Mouse (Mus musculus) E14TG2a.4 (cell line): ENCODE data around the gene Msmp.
A peak's percentile ranks its signal among the peaks of the same experiment; 100 is the strongest.

Source experiments
- H3K27me3 ChIP-seq: 2 replicates; pipeline ENCODE4 v1.6.1; 2014; ENCODE audit warnings: low read length, control low read depth; ENCODE audit not compliant: insufficient read depth
- H3K36me3 ChIP-seq: 2 replicates; pipeline ENCODE4 v1.6.1; 2014; ENCODE audit warnings: low read length, control low read depth; ENCODE audit not compliant: insufficient read depth
- H3K4me1 ChIP-seq: replicated peaks from 2 replicates; pipeline ENCODE4 v1.6.1; 2014; ENCODE audit warnings: low read depth, low read length, control low read depth
- H3K4me3 ChIP-seq: replicated peaks from 2 replicates; pipeline ENCODE4 v1.5.1; 2014; ENCODE audit warnings: mild to moderate bottlenecking, low read length
- H3K9me3 ChIP-seq: 2 replicates; pipeline ENCODE4 v1.6.1; 2014; ENCODE audit warnings: low read length, control low read depth
- CTCF ChIP-seq: conservative IDR thresholded peaks from 2 replicates; pipeline ENCODE4 v1.5.1; 2014; ENCODE audit warnings: low read length
- NANOG ChIP-seq: IDR thresholded peaks from 2 replicates; pipeline ENCODE4 v1.6.1; 2014; ENCODE audit warnings: borderline replicate concordance, low read length, mixed read lengths
- POU5F1 ChIP-seq: IDR thresholded peaks from 2 replicates; pipeline ENCODE4 v1.6.1; 2014; ENCODE audit warnings: low read length, borderline replicate concordance

Gene Msmp

DNA sequence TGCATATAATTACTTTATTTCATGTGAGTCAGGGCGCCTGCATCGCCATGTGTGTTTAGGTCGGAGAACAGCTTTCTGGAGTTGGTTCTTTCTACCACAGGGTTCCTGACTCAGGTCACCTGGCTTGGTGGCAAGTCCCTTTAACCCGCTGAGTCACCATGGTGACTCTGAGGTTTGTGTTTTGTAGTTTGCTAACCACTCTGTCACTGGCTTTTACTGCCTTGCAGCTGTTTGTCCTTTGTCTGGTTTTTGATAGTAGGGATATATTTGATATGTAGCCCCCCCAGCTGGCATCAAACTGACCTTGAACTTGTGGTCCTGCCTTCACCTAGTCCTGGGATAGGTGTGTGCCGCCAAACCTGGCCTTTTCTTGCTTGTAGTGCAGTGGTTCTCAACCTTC is 2.1 kb downstream of the Msmp start:
- Histone ChIP-seq H3K27me3 (no peaks in the 10 kb centered on the region), H3K4me3 (no peak overlapping the region), H3K36me3 (peaks cover 50% of the 10 kb centered on the region), H3K9me3 (no peaks in the 10 kb centered on the region), H3K4me1 (peaks cover 68% of the 10 kb centered on the region)
- TF ChIP-seq NANOG (no peak), POU5F1 (no peak), CTCF (no peak)

DNA sequence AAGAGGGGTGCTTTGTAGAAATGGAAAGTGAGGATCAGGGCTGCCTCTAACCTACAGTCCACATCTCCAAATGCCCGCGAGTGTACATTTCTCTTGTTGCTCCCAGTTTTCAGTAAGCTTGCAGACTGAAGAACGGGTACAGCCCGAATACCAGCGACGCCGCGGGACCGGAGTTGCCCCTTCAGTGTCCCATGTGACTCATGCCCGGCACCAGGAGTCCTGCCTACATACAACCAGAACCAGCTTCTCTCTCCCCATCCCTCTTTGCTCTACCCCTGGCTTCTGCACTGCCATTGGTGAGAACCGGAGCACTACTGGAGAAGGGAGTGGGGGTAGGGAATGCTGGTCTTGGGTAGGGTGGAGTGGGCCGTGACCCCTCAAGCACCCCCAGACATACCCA is 2.9 kb downstream of the Msmp start:
- H3K4me1 ChIP-seq = peaks cover 69% of the 10 kb centered on the region
- H3K36me3 ChIP-seq = peaks cover 56% of the 10 kb centered on the region
- H3K9me3 ChIP-seq = no peaks in the 10 kb centered on the region
- H3K4me3 ChIP-seq = no peak overlapping the region
- H3K27me3 ChIP-seq = no peaks in the 10 kb centered on the region; the same call in 1 of the 2 replicates
- TF ChIP-seq CTCF = no peak
- no peak for TF ChIP-seq POU5F1
- no peak for TF ChIP-seq NANOG

GRCm38 (mm10) chr4:43580721-43581120 is 3.6 kb downstream of the Msmp start:
- no peaks in the 10 kb centered on the region for H3K9me3 ChIP-seq
- H3K36me3 ChIP-seq = peaks cover 59% of the 10 kb centered on the region
- H3K27me3 ChIP-seq = no peaks in the 10 kb centered on the region; the same call in 1 of the 2 replicates
- no peak for TF ChIP-seq NANOG
- TF ChIP-seq POU5F1 = no peak
- TF ChIP-seq CTCF = no peak
- H3K4me1 ChIP-seq = peaks cover 69% of the 10 kb centered on the region
- no peak overlapping the region for H3K4me3 ChIP-seq

GRCm38 (mm10) chr4:43579731-43580130 is 4.6 kb downstream of the Msmp start:
- no peaks in the 10 kb centered on the region for H3K9me3 ChIP-seq
- peaks cover 70% of the 10 kb centered on the region for H3K4me1 ChIP-seq
- peaks cover 57% of the 10 kb centered on the region for H3K36me3 ChIP-seq
- H3K4me3 ChIP-seq = peak overlapping the region; percentile 93
- TF ChIP-seq NANOG (no peak), POU5F1 (no peak)
- H3K27me3 ChIP-seq = no peaks in the 10 kb centered on the region; the same call in 1 of the 2 replicates

DNA sequence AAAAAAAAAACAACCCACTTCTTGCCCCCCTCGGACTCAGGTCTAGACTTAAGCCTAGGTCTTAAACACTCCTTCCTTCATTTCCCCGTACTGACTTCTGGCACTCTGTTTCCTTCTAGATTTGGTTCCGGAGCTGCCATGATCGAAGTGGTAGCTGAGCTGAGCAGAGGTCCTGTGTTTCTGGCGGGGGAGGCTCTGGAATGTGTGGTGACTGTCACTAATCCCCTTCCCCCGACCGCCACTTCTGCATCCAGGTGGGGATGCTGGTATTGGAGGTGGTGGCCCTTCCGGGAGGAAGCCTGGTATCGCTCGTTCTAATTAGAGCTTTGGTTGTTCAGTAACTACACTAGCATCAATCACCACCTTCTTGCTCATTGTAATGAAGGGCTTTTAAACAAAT is 5.0 kb downstream of the Msmp start:
- H3K4me1 ChIP-seq = peaks cover 66% of the 10 kb centered on the region
- TF ChIP-seq NANOG (no peak), CTCF (no peak), POU5F1 (no peak)
- H3K27me3 ChIP-seq = no peaks in the 10 kb centered on the region; the same call in 1 of the 2 replicates
- peaks cover 53% of the 10 kb centered on the region for H3K36me3 ChIP-seq
- no peaks in the 10 kb centered on the region for H3K9me3 ChIP-seq
- H3K4me3 ChIP-seq = peak overlapping the region; percentile 93

DNA sequence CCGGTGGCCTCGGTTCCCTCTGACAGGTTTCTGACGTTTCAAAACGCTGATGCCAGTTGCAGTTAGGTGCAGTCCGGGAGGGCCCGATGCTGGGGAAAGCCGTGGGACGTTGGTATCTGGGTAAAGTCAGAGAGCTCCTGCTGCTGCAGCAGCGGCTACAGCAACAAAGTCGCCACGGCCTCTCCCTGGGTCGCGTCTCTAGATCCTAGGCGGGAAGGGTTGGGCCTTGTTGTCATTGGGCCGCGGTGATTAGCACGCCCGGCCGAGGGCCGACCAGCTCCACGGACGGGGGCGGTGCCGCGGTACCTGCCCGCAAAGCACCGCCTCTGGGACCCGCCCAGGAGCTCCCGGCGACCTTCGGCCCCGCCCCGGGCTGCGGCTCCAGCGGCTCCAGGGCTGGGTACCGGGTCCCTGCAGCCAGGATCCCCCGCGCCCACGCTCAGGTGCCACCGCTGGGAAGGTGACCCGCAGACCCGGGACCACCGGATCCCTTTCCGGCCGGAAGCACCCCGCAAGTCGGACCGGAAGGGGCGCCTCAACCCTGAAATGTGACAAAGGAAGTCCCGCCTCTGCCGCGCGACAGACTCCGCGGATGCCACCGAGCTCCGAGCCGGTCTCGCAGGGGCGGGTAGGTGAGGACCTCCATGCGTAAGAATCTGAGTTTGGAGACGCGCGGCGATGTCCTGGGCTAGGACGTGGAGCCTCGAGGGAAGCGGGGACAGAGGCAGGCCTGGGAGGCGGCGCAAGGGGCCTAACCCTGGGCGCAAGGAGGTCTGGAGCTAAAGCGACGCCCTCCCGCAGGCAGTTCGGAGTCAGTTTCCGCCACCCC is 5.7 kb downstream of the Msmp start, which contains the start of the genes Rgp1 and Gba2:
Gene Rgp1, plus strand, starts transcription at position 340 of the 829 bp plus-strand sequence.
Gene Gba2, minus strand, starts transcription at position 498 of the 829 bp plus-strand sequence.
- Histone ChIP-seq H3K27me3 (no peaks in the 10 kb centered on the region; the same call in 1 of the 2 replicates), H3K9me3 (no peaks in the 10 kb centered on the region), H3K36me3 (peaks cover 53% of the 10 kb centered on the region), H3K4me3 (peak within 1 kb of the TSS; percentile 93), H3K4me1 (peaks cover 60% of the 10 kb centered on the region)
- TF ChIP-seq NANOG (no peak), POU5F1 (no peak), CTCF (no peak)

DNA sequence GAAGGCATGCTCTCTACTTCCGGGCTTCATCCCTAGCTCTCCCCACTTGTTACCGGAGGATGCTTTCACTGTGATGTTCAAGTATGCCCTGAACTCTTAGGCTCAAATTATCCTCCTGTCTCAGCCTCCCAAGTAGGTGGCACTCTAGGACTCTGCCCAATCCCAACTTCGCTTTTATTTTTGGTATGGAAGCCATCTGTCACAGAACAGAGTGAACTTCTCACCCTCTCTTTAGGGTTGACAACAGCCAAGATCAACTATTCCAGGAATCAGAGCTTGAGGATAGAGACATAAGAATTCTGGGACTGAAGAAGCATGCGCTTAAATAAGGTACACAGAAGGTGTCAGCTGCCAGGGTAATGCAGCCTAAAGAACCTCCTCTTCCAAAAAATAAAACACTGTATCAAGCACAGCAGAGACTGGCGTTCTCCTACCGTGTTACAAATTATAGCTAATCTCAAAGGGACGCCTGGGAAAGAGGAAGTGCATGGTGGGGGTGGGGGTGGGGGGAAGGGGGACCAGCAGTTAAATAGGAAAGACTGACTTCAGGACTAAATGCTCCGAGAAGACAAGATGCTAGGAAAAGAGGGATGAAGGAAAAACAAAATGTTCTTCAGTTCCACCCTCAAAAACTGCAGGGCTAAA is 6.9 kb downstream of the Msmp start:
- Histone ChIP-seq H3K9me3 (no peaks in the 10 kb centered on the region), H3K27me3 (no peaks in the 10 kb centered on the region; the same call in 1 of the 2 replicates), H3K36me3 (peaks cover 52% of the 10 kb centered on the region), H3K4me1 (peaks cover 48% of the 10 kb centered on the region), H3K4me3 (peak overlapping the region; percentile 93)
- TF ChIP-seq CTCF = no peak
- TF ChIP-seq NANOG = no peak
- no peak for TF ChIP-seq POU5F1

DNA sequence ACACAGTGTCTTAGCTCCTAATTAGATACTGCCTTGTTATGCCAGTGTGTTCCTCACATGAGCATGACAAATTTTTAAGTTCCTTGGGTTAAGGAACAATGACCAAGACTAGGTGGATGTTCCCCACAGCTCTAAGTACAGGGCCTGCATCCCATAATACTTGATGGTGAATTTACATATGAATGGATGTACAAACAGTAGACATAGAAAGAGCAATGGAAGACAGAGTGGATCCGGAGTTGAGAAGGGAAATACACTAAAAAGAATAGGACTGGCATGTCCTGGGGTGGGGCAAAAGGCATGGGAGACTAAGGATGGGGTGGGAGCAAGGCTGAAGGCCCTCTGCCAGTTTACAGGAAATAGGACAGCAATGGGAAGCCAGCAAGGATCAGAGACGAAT is 8.9 kb downstream of the Msmp start:
- Histone ChIP-seq H3K9me3 (no peaks in the 10 kb centered on the region), H3K27me3 (no peaks in the 10 kb centered on the region; the same call in 1 of the 2 replicates), H3K4me3 (no peak overlapping the region), H3K36me3 (peaks cover 52% of the 10 kb centered on the region), H3K4me1 (peaks cover 54% of the 10 kb centered on the region)
- TF ChIP-seq POU5F1 (no peak), CTCF (no peak), NANOG (no peak)
